Mouse (Mus musculus): ENCODE data around the gene Gm49336.

Gm49336 gene

DNA sequence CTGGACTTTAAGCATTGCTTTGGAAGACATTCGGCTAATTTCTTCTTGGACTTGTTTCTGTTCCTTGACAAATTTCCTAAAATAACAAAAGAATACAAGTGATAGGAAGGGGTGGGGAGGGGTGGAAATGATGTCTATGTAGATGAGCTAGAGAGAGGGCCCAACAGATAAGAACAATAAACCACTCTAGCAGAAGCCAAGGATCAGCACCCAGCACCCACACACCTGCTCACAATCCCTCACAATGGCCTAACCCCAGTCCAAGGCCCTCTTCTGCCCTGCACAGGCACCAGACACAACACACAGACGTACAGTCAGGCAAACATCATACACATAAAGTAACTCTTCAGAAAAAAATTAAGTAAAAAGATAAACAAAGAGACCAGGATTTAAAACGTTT is 12.8 kb downstream of the Gm49336 start:
- DNase-seq (ENCODE audit: low read depth, low spot score) = no peak

DNA sequence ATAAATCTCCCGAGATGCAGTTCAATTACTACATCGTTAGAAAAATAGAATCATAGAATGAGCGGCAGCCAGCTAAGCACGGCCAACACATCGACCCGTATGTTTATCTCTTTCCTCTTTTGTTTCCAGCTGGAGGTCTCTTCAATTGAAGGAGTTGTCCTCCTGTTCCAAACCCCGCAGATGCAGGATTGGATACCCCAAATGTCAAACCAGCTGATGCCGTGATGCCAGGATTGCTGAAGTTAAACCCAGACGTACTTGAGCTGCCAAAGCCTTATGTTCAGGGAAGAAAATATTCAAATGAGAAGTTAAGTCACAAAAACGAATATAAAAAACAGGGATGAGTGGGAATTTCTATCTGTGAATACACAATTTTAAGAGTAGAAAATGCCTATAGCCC is 31.4 kb downstream of the Gm49336 start:
- no peak for DNase-seq (ENCODE audit: low read depth, low spot score)

DNA sequence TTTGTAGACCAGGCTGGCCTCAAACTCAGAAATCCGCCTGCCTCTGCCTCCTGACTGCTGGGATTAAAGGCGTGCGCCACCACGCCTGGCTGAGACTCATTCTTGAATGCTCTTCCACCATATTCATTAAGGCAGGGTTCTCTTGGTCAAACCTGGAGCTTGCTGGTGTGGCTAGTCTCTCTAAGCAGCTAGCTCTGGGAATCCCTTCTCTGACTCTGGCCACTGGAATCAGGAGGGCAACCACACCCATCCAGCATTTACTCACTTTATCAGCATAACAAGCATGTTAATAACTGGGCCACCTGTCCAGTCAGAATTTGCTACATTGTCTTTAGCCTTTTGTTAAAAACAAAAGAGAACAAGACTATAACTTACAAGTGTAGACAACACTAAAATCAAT is 33.7 kb downstream of the Gm49336 start:
- no peak for DNase-seq (ENCODE audit: low read depth, low spot score)

DNA sequence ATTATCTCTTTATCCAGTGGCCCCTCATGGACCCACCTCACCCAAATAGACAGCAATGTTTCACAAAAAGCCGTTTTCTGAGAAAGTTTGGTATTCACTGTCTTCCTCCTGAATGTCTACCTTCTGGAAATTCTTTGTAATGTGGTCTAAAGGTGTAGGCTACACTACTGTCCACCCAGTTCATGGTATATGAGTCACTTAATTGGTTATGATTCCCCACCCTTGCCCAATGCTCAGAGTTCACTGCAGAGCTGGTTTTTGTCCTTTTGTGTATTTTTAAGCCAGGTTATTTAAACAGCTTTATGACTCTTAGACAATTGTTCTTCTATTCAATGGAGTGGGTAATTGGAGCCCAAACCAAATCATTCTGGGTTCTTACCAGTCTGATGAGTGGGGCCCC is 35.2 kb downstream of the Gm49336 start:
- no peak for DNase-seq (ENCODE audit: low read depth, low spot score)

DNA sequence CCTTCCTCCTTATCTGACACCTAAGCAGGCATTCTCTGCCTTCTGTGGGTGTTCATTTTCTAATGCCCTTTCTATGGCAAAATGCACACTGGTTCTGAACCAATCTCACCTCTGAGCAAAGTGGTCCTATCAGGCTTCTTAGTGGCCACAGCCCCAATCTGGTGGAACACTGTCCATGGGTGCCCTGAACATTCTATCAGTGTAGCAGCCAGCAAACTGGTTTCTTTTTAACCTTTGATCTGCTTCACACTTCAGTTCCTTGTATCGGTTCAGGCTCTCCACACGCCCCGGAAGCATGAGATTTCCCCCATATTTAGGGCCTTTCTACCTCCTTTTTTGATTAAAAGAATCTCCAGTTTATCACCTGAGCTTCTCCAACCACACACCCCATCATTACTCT is 36.3 kb downstream of the Gm49336 start:
- no peak for DNase-seq (ENCODE audit: low read depth, low spot score)

DNA sequence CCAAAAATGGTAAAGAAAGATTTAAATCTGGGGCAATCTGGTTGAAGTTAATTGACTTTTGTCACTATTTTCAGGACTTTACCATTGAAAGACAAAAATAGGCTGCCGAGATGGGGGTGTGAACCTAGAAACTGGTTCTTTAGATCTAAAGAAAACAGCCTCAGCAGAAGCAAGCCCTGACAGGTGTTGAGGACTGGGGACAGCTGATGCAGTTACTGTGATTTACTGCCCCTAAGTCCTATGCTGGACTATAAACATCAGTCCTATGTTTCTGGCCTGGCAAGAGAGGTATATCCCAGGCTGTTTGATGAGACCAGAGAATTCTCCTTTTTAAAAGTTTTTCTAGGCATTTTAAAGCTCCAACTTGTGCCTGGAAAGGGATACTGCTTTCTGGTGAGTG is 37.3 kb downstream of the Gm49336 start:
- no peak for DNase-seq (ENCODE audit: low read depth, low spot score)

DNA sequence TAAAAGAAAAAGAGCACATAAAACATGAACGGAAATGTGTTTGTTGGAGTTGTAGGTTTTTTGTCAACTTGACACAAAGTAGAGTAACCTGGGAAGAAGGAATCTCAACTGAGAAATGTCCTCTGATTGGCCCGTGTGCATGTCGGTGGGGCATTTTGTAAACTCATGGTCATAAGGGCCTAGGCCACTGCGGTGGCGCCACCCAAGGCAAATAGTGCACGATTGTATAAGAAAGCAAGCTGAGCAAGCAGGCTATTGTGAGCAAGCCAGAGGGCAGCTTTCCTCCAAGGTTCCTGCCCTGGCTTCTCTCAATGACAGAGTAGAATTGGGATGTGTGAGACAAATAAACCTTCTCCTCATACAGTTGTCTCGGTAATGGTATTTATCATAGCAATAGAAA is 42.1 kb downstream of the Gm49336 start:
- DNase-seq (ENCODE audit: low read depth, low spot score) = no peak

DNA sequence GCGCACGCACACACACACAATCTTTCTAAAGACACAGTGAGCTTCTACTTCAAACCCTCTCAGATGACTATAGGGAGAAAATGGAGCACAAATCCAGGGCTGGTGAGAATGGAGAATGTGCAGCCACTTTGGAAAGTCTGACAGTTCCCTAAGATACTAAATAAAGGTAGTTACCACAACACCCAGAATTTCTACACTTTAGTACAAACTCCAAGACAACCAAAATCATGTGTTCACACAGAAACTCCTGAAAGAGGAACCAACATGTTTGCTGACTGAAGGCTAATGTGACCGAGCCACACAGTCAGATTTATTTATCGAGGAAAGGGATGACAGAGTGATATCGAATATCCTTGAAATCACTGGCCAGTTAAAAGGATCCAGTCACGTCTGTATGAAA is 46.3 kb downstream of the Gm49336 start:
- DNase-seq (ENCODE audit: low read depth, low spot score) = no peak

DNA sequence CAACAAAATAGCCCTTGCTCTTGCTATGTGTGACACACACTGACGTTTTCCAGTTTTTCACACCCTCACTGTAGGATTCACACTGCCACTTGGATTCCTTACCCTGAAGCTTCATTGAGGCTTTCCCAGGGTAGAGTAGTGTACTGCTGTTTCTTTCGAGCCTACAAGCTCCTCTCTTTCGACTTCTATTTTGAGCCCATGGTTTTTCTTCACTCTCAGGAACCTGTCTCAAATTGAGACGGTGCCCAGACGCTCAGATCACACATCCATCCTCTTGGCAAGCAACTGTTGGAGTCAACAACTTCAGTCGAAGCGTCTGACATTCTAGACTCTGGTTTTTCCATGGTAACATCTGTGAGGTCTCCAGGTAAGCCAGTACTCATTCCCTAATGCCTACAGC is 54.4 kb downstream of the Gm49336 start, which contains the start of gene Atp8a2:
Gene Atp8a2 (minus strand): TSS at position 296 of the 400 bp plus-strand sequence.
- DNase-seq (ENCODE audit: low read depth, low spot score) = no peak

DNA sequence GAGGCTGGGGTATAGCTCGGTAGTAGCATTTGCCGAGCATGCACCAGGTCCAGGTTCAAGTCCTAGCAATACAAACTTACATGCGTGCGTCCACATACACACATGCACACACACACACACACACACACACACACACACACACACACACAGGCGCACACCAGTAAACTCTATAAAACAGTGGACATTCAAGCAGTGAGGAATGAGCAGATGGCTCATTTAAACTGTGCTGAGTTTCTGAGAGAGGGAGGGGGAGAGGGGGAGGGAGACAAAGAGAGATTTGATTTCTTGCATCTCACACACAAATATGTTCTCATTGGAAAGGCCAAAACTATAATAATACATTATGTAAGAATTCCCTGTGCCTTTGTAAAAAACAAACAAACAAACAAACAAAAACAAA is 55.3 kb downstream of the Gm49336 start:
- DNase-seq (ENCODE audit: low read depth, low spot score) = no peak

DNA sequence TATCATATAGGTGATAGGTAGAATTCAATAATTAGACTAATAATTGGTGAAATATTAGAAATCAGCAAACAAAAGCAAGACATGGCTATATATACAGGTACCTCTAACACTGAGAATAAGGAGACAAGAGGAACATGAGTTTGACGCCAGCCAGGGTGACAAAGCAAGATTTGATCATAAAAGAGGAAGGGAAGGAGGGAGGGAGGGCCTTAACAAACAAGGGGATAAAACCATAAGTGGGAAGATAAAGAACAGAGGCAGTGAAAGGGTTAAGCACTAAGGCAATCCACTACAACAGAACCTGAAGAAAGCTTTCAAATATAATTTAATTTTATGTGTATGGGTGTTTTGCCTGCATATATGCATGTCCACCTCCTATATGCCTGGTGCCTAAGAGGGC is 56.7 kb downstream of the Gm49336 start:
- no peak for DNase-seq (ENCODE audit: low read depth, low spot score)

DNA sequence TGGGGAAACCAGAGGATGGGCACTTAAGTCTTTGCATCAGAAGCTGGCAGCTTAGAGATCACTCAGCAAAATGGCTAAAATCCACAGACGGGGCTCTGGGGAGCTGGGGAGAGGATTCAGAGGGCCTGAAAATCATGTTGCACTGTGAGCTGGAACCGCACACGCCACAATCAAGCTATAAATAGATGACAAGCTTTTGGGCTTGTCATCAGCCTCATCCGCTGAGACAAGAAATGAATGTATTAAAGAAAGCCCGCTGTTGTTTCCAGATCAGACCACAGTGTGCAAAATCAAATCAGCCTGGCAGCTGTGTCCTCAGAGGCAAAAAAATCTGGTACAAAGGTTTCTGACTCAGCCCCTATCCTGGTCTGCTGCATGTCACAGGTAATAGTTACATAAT is 61.5 kb downstream of the Gm49336 start:
- no peak for DNase-seq (ENCODE audit: low read depth, low spot score)

DNA sequence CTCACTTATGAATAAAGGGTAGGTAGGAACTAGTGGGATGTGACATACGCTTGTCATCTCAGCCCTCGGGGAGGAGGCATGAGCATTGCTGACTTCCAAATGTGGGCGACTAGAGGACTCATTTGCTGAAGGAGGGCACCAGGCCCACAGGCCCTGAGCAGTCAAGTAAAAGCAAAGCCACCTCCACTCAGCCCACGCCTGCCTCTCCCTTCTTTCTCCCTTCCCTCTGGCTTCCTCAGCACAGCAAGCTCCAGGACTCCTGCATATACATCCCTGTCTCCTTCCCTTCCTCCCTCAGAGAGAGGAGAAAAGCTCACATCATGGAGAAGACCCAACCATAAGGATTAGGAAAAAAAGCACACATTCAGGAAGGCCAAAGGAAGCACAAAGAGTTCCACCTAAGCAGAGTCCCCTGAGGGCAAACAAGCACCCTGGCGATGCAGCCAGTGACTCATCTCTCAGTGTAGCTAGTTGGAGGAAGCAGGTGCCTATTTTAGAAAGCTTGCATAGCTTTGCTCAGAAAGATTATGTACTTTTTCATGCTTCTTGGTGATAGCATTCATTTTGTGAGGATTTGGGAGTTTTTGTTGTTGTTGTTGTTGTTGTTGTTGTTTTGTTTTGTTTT is 63.0 kb downstream of the Gm49336 start:
- no peak for DNase-seq (ENCODE audit: low read depth, low spot score)

DNA sequence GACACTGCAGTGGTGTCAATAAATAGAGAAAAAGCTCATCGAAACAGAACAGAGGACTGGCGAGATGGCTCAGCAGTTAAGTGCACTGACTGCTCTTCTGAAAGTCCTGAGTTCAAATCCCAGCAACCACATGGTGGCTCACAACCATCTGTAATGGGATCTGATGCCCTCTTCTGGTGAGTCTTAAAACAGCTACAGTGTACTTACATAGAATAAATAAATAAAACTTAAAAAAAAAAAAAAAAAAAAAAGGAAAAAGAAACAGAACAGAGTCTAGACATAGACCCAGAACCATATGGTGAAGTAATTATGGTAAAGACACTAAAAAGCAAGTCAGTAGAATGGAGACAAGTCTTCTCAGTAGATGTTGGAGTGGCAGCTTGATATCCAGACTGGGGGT is 70.0 kb downstream of the Gm49336 start:
- no peak for DNase-seq (ENCODE audit: low read depth, low spot score)

DNA sequence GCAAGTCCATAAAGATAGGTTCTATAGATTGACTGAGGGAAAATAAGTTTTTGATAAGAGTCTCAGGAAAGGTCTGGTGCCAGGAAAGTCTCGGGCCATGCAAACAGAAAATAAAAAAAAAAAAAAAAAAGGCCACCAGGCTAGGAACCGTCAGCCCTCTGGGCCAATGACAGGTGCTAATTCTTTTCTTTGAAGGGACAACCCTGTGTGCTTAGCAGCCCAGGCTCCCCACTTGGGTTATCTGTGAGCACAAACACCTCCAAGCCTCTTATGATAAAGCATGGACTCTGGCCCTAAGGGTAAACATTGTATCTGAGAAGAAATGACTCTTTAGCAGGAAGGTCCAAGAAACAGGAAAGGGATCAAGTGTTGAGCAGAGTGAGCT is 72.7 kb downstream of the Gm49336 start:
- DNase-seq (ENCODE audit: low read depth, low spot score) = no peak

DNA sequence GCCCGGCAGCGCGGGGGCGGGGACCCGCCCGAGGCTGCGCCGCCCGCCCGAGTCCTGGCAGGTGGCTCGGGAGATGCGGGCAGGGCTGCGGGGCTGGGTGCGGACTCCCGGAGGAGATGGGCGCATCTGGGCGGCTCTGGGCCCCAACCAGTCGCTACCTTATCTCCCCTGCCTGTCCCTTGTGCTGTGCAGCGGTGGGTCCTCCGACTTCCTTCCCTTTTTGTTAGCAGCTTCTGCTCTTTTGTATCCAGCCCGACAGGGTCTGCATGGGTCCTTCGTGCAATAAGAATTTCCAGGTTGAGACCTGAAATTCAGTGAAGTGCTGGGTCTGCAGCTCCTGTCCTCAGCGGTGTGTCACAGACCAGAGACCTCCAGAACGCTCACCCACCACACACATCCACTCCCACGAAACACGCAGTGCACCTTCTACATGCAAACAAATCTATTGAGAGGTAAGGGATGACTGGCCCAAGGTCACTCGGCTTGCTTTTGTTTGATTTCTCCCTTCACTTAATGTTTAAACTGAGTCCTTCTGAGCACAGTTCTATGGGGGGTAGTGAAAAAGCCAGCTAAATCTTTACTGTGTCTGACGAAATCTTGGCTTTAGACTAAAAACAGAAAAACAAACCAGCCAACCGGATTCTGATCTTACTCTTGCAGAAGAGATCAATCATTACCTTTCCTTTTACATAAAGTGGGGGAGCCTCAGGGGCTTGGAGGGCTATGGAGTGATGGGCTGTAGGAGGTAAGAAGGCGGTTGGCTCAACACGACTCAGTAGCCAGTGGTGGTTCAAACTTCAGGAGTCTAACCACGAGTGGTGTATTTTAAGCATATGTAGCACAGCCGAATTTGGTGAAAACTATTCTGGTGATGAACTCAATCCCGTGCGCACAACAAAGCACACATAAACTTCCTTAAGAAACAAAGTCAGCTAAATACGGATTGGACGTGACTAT is 73.4 kb downstream of the Gm49336 start:
- DNase-seq (ENCODE audit: low read depth, low spot score) = peak; percentile 16

DNA sequence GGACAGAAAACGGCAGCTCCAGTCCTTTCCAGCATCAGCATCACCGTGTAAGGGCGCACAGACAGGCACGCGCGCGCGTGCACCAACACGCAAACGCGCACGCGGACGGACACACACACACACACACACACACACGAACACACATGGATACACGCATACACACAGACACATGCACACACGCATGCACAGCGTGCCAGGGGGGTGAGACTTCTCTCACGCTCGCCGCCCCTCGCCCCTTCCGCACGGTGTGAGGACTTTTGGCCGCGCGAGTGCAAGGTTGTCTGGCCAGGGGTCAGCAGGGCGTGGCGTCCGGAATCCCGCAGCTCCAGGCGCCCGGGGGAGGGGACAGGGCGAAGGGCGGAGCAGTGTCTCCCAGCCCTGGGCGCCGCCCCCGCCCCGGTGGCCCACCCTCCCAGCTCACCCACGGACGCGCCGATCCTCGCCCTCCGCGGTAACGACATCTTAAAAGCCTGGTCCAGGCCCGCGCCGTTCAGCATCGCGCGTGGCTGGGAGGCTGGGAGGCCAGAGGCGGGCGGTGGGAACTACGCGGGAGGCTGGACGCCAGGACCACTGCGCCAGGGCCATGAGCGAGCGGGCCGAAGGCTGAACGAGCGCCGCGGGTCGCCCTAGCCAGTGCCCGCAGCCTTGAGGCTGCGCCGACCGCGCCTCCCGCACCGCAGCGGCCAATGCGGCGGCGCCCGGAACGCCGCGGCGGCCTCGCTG is 74.3 kb downstream of the Gm49336 start:
- DNase-seq (ENCODE audit: low read depth, low spot score) = peak; percentile 21

DNA sequence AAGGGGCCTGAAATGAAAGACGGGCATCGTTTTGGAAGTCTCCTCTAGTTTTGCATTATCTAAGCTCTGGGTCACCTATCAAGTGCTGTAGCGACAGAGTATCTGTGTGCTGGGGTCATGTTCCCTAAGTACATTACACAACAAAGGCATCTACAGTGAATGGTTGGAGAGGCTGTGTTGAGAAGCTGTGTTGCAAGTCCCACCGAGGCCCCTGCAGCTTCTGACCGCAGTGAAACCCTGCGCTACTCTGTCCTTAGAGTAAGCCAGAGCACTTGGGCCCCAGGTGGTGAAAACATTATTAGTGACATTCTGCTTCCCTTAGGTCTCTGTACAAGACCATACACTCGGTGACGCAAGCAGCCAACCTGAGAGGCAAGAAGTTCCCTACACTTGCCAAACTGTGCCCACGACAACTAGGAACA is 74.8 kb downstream of the Gm49336 start:
- DNase-seq (ENCODE audit: low read depth, low spot score) = no peak

DNA sequence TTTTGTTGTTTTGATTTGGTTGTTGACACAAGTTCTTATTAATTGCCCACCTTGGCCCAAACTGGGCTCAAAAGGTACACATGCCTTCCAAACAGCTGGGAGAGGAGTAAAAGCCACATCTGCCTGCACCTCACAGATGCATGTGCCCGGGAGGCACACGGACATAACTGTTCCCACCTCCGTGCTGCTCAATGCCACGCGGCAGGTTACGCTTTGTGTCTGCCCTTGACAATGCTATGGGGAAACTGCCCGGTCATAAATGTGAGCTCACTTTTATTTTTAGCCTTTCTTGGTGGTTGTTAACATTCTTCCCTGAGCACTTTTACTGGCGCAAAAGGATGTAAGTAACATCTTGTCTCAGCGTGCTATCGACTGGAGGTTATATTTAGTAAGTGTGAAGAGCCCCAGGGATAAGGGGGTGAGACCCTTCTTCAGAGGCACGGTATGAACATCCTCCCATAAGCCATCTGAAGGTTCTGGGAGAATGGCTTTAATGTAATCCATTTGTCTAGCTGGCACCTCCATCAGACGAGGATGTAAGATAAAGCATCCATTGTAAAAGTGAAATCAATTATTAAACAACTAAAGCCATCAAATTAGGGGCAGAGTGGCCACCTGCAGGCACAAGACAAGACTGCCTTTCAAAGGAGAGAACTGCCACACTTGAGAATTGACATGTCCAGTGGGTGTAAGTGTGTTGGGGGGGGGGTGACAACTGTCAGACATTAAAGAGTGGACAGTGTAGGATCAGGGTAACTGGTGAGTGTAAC is 78.8 kb downstream of the Gm49336 start:
- no peak for DNase-seq (ENCODE audit: low read depth, low spot score)

DNA sequence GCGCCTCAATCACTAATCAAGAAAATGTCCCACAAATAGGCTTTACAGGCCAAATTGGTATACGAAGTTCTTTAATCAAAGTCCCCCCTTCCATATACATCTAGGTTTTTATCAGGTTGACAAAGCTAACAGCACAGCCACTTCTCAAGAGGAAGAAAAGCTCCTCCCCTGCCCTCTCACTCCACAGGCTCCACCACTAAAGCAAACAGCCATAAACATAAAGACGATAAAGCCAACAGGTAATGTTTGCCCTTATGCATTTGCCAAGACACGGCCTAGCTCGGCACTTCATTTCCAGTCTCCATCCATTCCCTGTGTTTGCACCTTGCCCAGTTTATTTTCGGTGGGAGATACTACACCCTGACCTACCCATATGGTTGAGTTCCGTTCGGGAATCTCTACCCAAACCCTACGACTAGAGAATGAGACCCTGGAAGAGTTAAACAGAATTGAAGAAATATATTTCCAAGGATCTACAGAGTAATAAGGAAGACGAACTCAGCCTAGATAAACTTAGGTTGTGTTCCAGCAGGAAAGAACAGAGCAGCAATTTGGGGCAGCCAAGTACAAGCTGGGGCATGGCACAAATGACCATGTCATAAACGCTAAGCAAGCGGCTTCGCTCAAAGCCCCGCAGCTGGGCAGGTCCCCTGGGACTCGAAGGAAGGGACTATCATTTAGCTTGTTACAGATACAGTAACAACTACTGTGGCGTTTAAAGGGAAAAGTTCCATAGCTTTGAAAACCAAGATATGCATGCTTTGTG is 80.3 kb downstream of the Gm49336 start:
- DNase-seq (ENCODE audit: low read depth, low spot score) = no peak

DNA sequence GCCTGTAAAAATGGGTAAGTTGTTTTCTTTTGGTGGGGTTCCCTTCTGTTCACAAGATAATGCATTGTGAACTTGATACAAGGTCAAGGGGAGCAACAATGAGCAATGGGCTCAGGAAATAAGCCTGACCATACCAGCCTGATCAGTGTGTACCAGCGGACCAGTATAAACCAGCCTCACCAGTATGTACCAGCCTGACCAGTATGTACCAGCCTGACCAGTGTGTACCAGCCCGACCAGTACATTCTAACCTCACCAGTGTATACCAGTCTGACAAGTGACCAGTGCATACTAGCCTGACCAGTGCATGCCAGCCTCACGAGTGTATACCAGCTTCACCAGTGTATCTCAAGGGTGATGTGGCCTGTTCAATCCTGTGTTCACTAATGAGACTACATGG is 87.9 kb downstream of the Gm49336 start:
- no peak for DNase-seq (ENCODE audit: low read depth, low spot score)
